Mouse (Mus musculus) ovary, adult 10 weeks (tissue): Measurements from ENCODE around the gene Vav1. TPM values are rescaled to one million over a fixed set of nuclear protein-coding genes. Genes with fewer than 3 reads are reported as not detected.

Experiments
- polyA plus RNA-seq: library from polyadenylated mRNA; stranded (reverse); fragments of 350-450 nt; fragmentation: Illumina TruSeq; extraction: RNeasy Lipid Tissue Mini Kit (QIAGEN cat#74804); gene quantifications from one replicate; pipeline ENCODE4 v1.2.3, GENCODE M21; 2014

The Vav1 gene
- 0.26 TPM for polyA plus RNA-seq

GRCm38 (mm10) chr17:57278943-57279590 is at the start of gene Vav1:
TSS of gene Vav1 (plus strand) at chr17:57279100.

GRCm38 (mm10) chr17:57248201-57248699 is 30.6 kb upstream of the Vav1 start, which contains the start of gene Gpr108:
TSS of gene Gpr108 (minus strand) at chr17:57248446.

GRCm38 (mm10) chr17:57249186-57250181 is 29.4 kb upstream of the Vav1 start, which contains the start of gene Trip10:
TSS of gene Trip10 (plus strand) at chr17:57249455.

GRCm38 (mm10) chr17:57358441-57358840 is 79.5 kb downstream of the Vav1 start, which contains the start of gene Adgre1:
TSS of gene Adgre1 (plus strand) at chr17:57358691.

Other genes starting within 250 kb of the Vav1 start
- 12.5 TPM for gene Khsrp, start 247.6 kb upstream of the Vav1 start, polyA plus RNA-seq
- not detected for gene Slc25a41, start 237.4 kb upstream of the Vav1 start, polyA plus RNA-seq
- 1.6 TPM for gene Crb3, start 220.0 kb upstream of the Vav1 start, polyA plus RNA-seq
- gene Slc25a23, start 219.2 kb upstream of the Vav1 start, polyA plus RNA-seq = 16.6 TPM
- gene Dennd1c, start 200.6 kb upstream of the Vav1 start, polyA plus RNA-seq = 1.6 TPM
- 0.66 TPM for gene Tubb4a, start 191.3 kb upstream of the Vav1 start, polyA plus RNA-seq
- 1.3 TPM for gene Tnfsf9, start 173.8 kb upstream of the Vav1 start, polyA plus RNA-seq
- gene Cd70, start 129.3 kb upstream of the Vav1 start, polyA plus RNA-seq = not detected
- gene Tnfsf14, start 84.9 kb upstream of the Vav1 start, polyA plus RNA-seq = not detected
- 151 TPM for gene C3, start 51.0 kb upstream of the Vav1 start, polyA plus RNA-seq
- gene Gpr108, start 30.7 kb upstream of the Vav1 start, polyA plus RNA-seq = 1.1 TPM
- 1.5 TPM for gene Trip10, start 29.6 kb upstream of the Vav1 start, polyA plus RNA-seq
- gene Adgre1, start 79.6 kb downstream of the Vav1 start, polyA plus RNA-seq = 20.8 TPM